Mouse (Mus musculus) skeletal muscle tissue, adult 2 months (tissue): ENCODE results near the gene Kdm2b.

Experiments
- DNase-seq: peaks from one replicate; pipeline ENCODE4 v3.0.0-alpha.2; 2012; ENCODE audit warnings: low read depth, low spot score

Gene Kdm2b

GRCm38 (mm10) chr5:123011705-123012104, 22.1 kb upstream of the Kdm2b start:
- no peak for DNase-seq

GRCm38 (mm10) chr5:123010806-123011205, 21.2 kb upstream of the Kdm2b start:
- no peak for DNase-seq

- DNase-seq: no peak
These were observed 20.2 kb upstream of the Kdm2b start for GRCm38 (mm10) chr5:123009873-123010272.

- DNase-seq: peak; percentile 76
These were observed 19.4 kb upstream of the Kdm2b start for GRCm38 (mm10) chr5:123008877-123009493.

- DNase-seq: no peak
These were observed 16.3 kb upstream of the Kdm2b start for GRCm38 (mm10) chr5:123005716-123006592.

GRCm38 (mm10) chr5:123000901-123001300, 11.3 kb upstream of the Kdm2b start:
- DNase-seq: no peak

- DNase-seq: no peak
These were observed 7.9 kb upstream of the Kdm2b start for GRCm38 (mm10) chr5:122997205-122998204.

- DNase-seq: no peak
These were observed 5.3 kb upstream of the Kdm2b start for GRCm38 (mm10) chr5:122994910-122995309.

- DNase-seq: peak; percentile 92
These were observed 4.8 kb upstream of the Kdm2b start for GRCm38 (mm10) chr5:122994303-122994846.

GRCm38 (mm10) chr5:122993811-122994210, 4.2 kb upstream of the Kdm2b start:
- DNase-seq: no peak

GRCm38 (mm10) chr5:122991350-122992004, 1.9 kb upstream of the Kdm2b start:
- DNase-seq: no peak

GRCm38 (mm10) chr5:122990411-122991160, 963 bp upstream of the Kdm2b start:
- DNase-seq: no peak

- peak; percentile 70 for DNase-seq
These were observed 560 bp downstream of the Kdm2b start for GRCm38 (mm10) chr5:122989001-122989525.

- no peak for DNase-seq
These were observed 1.4 kb downstream of the Kdm2b start for GRCm38 (mm10) chr5:122988021-122988751.

- DNase-seq: no peak
These were observed 2.2 kb downstream of the Kdm2b start for GRCm38 (mm10) chr5:122987211-122988020.

GRCm38 (mm10) chr5:122986091-122986493, 3.5 kb downstream of the Kdm2b start:
- no peak for DNase-seq

- DNase-seq: no peak
These were observed 4.3 kb downstream of the Kdm2b start for GRCm38 (mm10) chr5:122985276-122985675.

- DNase-seq: no peak
These were observed 5.1 kb downstream of the Kdm2b start for GRCm38 (mm10) chr5:122984483-122984882.
